Mouse (Mus musculus): ENCODE data around the gene Ankrd36. TPM values are rescaled to one million over a fixed set of nuclear protein-coding genes. Genes with fewer than 3 reads are reported as not detected.

The Ankrd36 gene
- polyA plus RNA-seq (2015; fragmentation: Nextera tagmentation; extraction: Ambion mirVana) = 0.09 TPM in 1 of 2 replicates, not detected in the other

DNA sequence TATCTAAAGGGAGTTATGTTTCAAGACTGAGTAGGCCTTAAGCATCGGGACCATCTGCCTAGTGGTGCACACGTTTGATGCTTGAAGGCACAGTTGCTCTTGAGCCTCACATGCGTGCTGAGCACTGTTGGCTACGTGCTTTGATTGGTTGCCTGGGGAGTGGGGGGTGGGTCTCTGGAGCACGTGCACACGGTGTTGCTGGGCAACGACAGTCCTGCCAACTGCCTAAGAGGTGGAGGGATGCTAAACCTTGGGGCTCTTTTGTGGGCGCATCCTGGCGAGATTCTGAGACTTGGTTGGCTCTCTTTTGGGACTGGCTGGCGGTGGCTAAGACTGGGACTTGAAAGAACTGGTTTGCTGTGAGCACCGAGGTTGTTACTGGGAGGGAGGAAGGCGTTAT, at the start of gene Ankrd36:
TSS of gene Ankrd36 (plus strand) at position 211 of the 400 bp plus-strand sequence.
- Histone ChIP-seq H3K4me2 (no peak within 1 kb of the TSS), H3K4me1 (no peaks in the 10 kb centered on the region), H3K9ac (no peak within 1 kb of the TSS), H3K9me3 (no peaks in the 10 kb centered on the region), H3K27ac (no peak within 1 kb of the TSS), H3K36me3 (no peaks in the 10 kb centered on the region), H3K27me3 (no peaks in the 10 kb centered on the region), H3K4me3 (no peak within 1 kb of the TSS)
- ATAC-seq (ENCODE audit: borderline replicate concordance, extremely low read depth, low FRiP score, low TSS enrichment) = no peak
- WGBS = 76% methylated on average over 12 of the region's 12 CpGs

DNA sequence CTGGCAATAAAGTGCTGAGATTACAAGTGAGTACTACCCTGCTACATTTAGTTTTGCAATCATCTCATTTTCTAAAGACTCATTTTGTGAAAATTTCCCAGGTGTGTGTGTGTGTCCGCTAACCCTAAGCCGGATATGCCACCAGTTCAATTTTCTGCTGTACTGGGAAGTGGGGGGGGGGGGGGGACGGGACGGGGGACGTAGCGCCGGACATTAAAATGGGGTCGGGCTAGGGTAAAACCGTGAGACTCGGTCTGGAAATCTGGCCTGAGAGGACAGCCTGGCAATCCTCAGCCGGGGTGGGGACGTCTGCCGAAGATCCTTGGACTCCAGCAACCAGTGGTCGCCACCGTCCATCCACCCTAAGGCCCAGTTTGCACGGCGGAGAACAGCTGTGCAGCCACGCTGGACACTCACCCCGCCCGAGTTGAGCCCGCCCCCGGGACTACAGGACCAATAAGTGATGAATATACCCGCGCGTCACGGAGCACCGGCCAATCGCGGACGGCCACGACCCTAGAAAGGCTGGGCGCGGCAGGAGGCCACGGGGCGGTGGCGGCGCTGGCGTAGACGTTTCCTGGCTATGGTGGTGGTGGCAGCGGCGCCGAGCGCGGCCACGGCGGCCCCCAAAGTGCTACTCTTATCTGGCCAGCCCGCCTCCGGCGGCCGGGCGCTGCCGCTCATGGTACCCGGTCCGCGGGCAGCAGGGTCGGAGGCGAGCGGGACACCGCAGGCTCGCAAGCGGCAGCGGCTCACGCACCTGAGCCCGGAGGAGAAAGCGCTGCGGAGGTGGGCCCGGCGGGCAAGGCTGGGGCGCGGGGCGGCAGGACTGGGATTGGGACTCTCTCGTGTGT, 48.8 kb upstream of the Ankrd36 start, which contains the start of gene Xbp1:
TSS of gene Xbp1 (plus strand) at position 248 of the 854 bp plus-strand sequence.
- peak within 1 kb of the TSS; percentile 88 for H3K4me3 ChIP-seq
- ATAC-seq (ENCODE audit: borderline replicate concordance, extremely low read depth, low FRiP score, low TSS enrichment) = peak; percentile 99
- H3K9me3 ChIP-seq = no peaks in the 10 kb centered on the region
- peaks cover 33% of the 10 kb centered on the region for H3K36me3 ChIP-seq
- peak within 1 kb of the TSS; percentile 76 for H3K4me2 ChIP-seq
- H3K27ac ChIP-seq = peak within 1 kb of the TSS; percentile 94
- peak within 1 kb of the TSS; percentile 99 for H3K9ac ChIP-seq
- peaks cover 23% of the 10 kb centered on the region for H3K4me1 ChIP-seq
- WGBS = 0% methylated on average over 66 of the region's 72 CpGs
- H3K27me3 ChIP-seq = no peaks in the 10 kb centered on the region

DNA sequence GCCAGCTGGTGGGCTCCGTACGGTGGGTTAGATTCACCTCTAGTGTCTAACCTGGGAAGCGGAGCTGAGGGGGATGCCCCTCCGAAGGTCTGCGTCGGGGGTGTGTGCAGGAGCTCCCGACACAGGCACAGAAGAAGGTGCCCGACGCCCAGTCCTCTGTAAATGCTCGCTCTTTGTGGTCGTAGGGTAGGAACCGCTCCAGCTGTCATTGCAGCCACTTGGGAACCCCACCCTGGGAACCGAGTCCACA, 48.3 kb upstream of the Ankrd36 start:
- H3K36me3 ChIP-seq = peaks cover 39% of the 10 kb centered on the region
- H3K4me2 ChIP-seq = peak overlapping the region; percentile 76
- WGBS = 0% methylated on average over 13 of the region's 13 CpGs
- H3K27me3 ChIP-seq = no peaks in the 10 kb centered on the region
- peak overlapping the region; percentile 94 for H3K27ac ChIP-seq
- peak overlapping the region; percentile 99 for H3K9ac ChIP-seq
- no peaks in the 10 kb centered on the region for H3K9me3 ChIP-seq
- H3K4me3 ChIP-seq = peak overlapping the region; percentile 88
- peaks cover 23% of the 10 kb centered on the region for H3K4me1 ChIP-seq
- ATAC-seq (ENCODE audit: borderline replicate concordance, extremely low read depth, low FRiP score, low TSS enrichment) = peak; percentile 27; the same call in 1 of the 2 replicates

DNA sequence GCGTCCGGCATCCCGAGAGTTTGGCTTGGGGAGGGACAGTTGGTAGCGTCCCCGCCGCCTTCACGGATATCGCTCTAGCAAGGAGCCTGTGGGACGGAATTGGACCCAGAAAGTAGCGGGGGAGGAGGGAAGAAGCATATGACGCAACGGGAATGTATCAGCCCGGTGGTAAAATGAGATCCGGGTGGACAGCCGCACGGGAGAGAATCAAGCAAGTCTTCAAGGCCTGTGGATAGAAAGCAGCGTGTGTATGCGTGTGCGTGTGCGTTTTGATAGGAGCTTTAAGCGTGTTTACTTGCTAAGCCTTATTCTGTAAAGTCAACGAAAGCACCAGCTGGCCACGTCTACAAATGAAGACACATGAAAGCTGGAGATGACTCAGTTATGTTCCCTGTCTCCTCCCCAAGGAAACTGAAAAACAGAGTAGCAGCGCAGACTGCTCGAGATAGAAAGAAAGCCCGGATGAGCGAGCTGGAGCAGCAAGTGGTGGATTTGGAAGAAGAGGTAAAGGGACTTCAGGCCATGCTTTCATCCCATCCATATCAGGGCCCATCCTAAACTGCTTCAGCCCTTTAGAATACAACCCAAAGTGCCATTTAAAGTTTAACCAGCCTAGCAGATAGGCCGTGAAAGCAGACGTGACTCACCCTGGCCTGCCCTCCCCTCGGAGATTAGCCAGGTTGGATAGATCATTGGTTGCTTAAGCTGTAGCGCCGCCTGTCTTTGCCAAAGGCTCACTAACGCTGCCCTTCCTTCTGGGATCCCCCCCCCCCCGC, 47.8 kb upstream of the Ankrd36 start:
- H3K27me3 ChIP-seq = no peaks in the 10 kb centered on the region
- H3K27ac ChIP-seq = peak overlapping the region; percentile 94
- peaks cover 23% of the 10 kb centered on the region for H3K4me1 ChIP-seq
- H3K4me3 ChIP-seq = peak overlapping the region; percentile 88
- H3K9me3 ChIP-seq = no peaks in the 10 kb centered on the region
- peak overlapping the region; percentile 76 for H3K4me2 ChIP-seq
- WGBS = under 1% methylated on average over 34 of the region's 34 CpGs
- H3K9ac ChIP-seq = peak overlapping the region; percentile 99
- ATAC-seq (ENCODE audit: borderline replicate concordance, extremely low read depth, low FRiP score, low TSS enrichment) = 0 out of 2 replicates have a peak, but pooled peaks have one; percentile 6
- peaks cover 44% of the 10 kb centered on the region for H3K36me3 ChIP-seq

DNA sequence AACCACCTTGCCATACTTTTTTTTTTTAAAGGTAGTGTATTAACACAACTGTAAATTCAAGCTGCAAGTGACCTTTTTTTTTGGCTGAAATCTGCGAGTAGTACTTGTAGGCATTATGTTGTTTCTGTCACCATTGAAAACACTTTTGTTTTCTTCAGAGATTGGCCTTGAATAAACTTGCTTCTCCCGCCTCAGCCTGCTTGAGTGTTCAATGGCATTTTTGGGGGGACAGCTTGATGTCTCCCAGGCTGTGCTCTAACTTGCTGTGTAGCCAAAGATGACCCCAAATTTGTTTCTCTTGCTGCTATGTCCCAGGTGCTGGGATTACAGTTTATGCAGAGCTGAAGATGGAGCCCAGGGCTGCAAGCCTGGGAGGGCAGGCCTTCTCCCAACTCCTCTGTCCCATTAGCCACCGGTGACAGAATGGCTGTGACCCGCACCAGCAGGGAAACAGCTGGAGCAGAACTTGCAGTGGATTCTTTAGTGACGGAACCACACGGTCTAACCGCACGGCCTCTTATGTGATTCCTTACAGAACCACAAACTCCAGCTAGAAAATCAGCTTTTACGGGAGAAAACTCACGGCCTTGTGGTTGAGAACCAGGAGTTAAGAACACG, 46.6 kb upstream of the Ankrd36 start:
- H3K4me1 ChIP-seq = peaks cover 21% of the 10 kb centered on the region
- peak overlapping the region; percentile 88; the same call in 1 of the 2 replicates for H3K4me3 ChIP-seq
- H3K27ac ChIP-seq = no peak overlapping the region
- no peak overlapping the region for H3K9ac ChIP-seq
- 84% methylated on average over 11 of the region's 11 CpGs for WGBS
- ATAC-seq (ENCODE audit: borderline replicate concordance, extremely low read depth, low FRiP score, low TSS enrichment) = no peak
- peaks cover 51% of the 10 kb centered on the region for H3K36me3 ChIP-seq
- H3K27me3 ChIP-seq = no peaks in the 10 kb centered on the region
- peak overlapping the region; percentile 76 for H3K4me2 ChIP-seq
- no peaks in the 10 kb centered on the region for H3K9me3 ChIP-seq

DNA sequence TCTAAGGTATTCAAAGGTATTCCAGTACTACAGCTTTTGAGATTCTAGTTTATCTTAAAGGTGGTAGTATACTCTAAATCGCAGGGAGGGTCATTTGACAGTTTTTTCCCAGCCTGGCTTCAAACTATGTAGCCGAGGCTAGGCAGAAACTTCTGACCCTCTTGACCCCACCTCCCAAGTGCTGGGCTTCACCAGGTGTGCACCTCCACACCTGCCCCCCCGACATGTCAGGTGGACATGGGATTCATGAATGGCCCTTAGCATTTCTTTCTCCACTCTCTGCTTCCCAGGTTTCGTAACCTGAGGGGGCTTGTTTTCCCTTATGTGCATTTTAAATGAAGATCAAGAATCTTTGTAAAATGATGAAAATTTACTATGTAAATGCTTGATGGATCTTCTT, 44.1 kb upstream of the Ankrd36 start:
- no peak overlapping the region for H3K27ac ChIP-seq
- 78% methylated on average over 4 of the region's 4 CpGs for WGBS
- ATAC-seq (ENCODE audit: borderline replicate concordance, extremely low read depth, low FRiP score, low TSS enrichment) = no peak
- H3K9me3 ChIP-seq = no peaks in the 10 kb centered on the region
- no peak overlapping the region for H3K4me3 ChIP-seq
- H3K4me2 ChIP-seq = no peak overlapping the region
- no peak overlapping the region for H3K9ac ChIP-seq
- no peaks in the 10 kb centered on the region for H3K27me3 ChIP-seq
- H3K4me1 ChIP-seq = peaks cover 20% of the 10 kb centered on the region
- peaks cover 64% of the 10 kb centered on the region for H3K36me3 ChIP-seq

DNA sequence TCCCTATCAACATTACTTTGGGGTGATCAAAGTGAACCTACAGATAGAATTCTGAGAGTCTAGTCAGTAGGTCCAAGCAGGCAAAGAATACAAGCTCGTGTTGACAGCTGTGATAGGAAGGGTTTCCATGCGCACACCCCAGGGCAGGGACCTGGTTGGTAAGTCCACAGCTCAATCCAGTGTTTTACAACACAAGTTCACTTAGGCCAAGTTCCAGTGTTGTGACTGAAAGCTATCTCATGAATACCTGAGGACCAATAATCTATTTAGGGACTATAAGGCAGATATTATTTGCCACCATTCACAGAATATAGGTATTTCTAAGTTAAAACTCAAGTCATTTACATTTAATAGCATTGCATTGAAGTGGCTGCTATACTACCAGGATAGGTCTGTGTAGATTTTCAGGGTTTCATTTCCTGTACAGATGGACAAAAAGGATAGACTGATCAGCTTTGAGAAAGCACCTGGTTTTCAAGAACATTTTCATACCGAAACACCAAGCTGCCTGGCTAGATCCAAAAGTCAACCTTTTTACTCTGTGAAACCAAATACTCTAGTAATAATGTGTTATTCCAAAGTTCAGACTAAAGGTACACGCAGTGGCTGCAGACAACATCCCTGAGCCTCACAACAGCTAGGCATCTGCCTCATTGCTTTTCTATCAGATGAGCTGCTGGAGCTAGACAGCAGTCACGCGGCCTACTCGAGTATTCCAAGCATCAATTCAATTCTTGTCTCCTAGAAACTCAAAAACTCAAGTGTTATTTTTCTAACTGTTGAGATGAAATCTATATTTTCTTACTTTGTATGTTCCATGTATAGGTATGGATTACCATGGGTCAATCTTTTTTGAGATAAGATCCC, 42.7 kb upstream of the Ankrd36 start:
- WGBS = 84% methylated on average over 7 of the region's 7 CpGs
- Histone ChIP-seq H3K4me3 (no peak overlapping the region), H3K27ac (no peak overlapping the region), H3K4me2 (no peak overlapping the region), H3K9me3 (no peaks in the 10 kb centered on the region), H3K4me1 (peaks cover 20% of the 10 kb centered on the region), H3K9ac (no peak overlapping the region), H3K27me3 (no peaks in the 10 kb centered on the region), H3K36me3 (peaks cover 78% of the 10 kb centered on the region)
- no peak for ATAC-seq (ENCODE audit: borderline replicate concordance, extremely low read depth, low FRiP score, low TSS enrichment)

DNA sequence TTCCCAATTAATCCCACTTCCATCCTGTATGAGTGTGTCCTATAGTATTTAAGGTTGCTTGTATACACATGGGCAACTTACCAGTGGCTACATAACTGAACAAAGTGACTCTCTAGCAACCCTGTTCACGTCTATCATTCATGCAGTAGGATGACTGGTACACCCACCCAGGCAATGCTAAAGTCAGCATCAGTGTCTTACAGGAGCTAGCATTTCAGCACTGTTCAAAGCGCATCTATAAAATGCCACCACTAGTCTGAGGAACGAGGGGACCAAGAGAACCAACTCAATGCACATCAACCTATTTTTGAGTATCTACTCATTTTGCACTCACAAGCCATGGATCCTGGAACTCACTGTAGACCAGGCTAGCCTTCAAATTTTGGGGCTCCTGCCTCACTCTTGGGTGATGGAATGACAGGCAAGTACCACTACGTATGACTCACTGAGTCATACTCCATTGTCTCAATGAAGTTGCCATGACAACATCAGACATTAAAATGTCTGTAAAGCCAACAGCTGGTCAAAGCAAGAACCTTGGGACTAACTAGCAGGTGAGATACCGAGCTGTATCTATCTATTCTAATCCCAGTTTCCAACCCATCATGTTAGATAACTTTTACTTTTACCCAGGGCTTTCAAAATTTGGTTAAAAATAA, 41.5 kb upstream of the Ankrd36 start:
- Histone ChIP-seq H3K27me3 (no peaks in the 10 kb centered on the region), H3K4me3 (no peak overlapping the region), H3K27ac (no peak overlapping the region), H3K9ac (no peak overlapping the region), H3K9me3 (no peaks in the 10 kb centered on the region), H3K4me2 (no peak overlapping the region), H3K36me3 (peaks cover 83% of the 10 kb centered on the region), H3K4me1 (peaks cover 9% of the 10 kb centered on the region)
- 78% methylated on average over 5 of the region's 5 CpGs for WGBS
- ATAC-seq (ENCODE audit: borderline replicate concordance, extremely low read depth, low FRiP score, low TSS enrichment) = no peak

DNA sequence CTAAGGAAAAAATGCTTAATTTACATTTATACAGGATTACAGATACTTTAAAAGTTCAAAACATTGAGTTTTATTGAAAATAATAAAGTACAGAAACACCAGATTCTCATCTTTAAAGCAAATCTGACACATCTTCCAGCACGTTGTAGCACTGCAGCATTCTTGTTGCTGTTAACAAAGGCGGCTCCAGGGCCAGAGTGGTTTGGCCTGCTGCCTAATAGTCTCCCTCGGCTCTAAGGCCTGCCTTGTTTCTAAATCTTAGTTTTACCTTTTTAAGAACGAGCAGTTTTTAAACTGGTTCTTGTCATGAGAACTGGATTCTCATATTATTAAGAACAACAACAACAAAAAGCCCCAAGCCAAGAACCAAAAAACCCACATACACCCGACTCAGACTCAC, 40.6 kb upstream of the Ankrd36 start:
- no peak overlapping the region for H3K4me2 ChIP-seq
- H3K27ac ChIP-seq = no peak overlapping the region
- 0 out of 2 replicates have a peak, but pooled peaks cover under 1% of the 10 kb centered on the region for H3K4me1 ChIP-seq
- H3K27me3 ChIP-seq = no peaks in the 10 kb centered on the region
- 50% methylated on average over 5 of the region's 5 CpGs for WGBS
- no peaks in the 10 kb centered on the region for H3K9me3 ChIP-seq
- no peak overlapping the region for H3K4me3 ChIP-seq
- no peak overlapping the region for H3K9ac ChIP-seq
- H3K36me3 ChIP-seq = peaks cover 83% of the 10 kb centered on the region
- no peak for ATAC-seq (ENCODE audit: borderline replicate concordance, extremely low read depth, low FRiP score, low TSS enrichment)

DNA sequence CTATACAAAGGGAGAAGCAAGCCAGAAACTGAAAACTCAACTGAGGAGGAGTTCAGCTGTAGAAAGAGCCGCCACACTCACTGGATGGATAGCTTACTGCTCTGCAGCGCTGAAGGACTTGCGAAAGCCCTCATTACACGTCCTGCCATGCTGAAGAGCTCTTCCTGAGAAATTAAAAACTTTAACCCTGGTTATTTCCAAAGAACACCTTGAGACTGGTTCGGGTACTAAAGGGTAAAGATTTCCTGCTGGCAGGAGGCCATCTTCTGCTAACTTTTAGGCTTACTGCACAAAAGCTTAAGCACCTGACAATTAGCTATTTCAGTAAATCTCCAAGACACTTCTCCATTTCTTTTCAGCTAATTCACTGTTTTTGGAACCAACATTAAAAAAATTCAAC, 39.3 kb upstream of the Ankrd36 start:
- no peak overlapping the region for H3K9ac ChIP-seq
- no peaks in the 10 kb centered on the region for H3K4me1 ChIP-seq
- WGBS = 70% methylated on average over 5 of the region's 5 CpGs
- no peaks in the 10 kb centered on the region for H3K27me3 ChIP-seq
- H3K36me3 ChIP-seq = peaks cover 83% of the 10 kb centered on the region
- ATAC-seq (ENCODE audit: borderline replicate concordance, extremely low read depth, low FRiP score, low TSS enrichment) = no peak
- H3K4me2 ChIP-seq = no peak overlapping the region
- H3K9me3 ChIP-seq = no peaks in the 10 kb centered on the region
- no peak overlapping the region for H3K4me3 ChIP-seq
- H3K27ac ChIP-seq = no peak overlapping the region

DNA sequence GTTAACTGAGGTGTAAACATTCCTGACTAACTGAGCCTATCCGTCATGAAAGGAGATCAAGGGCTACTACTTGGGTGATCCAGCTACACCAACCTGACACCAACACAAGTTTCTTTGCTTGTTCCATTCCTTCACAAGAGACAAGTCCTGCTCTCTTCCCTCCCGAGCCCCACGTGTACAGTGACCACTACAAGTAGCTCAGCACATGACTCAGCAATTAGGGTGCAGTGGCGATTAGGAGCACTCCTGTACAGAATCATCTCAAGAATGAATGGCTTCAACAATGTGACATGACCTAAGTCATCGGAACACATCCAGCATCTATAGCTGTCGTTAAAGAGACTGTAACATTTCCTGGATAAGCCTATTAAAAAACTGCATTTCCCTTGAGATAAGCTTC, 38.8 kb upstream of the Ankrd36 start:
- H3K36me3 ChIP-seq = peaks cover 79% of the 10 kb centered on the region
- no peak overlapping the region for H3K9ac ChIP-seq
- no peak overlapping the region for H3K4me2 ChIP-seq
- H3K4me3 ChIP-seq = no peak overlapping the region
- no peaks in the 10 kb centered on the region for H3K9me3 ChIP-seq
- H3K27me3 ChIP-seq = no peaks in the 10 kb centered on the region
- WGBS = 67% methylated on average over 6 of the region's 6 CpGs
- no peaks in the 10 kb centered on the region for H3K4me1 ChIP-seq
- no peak overlapping the region for H3K27ac ChIP-seq
- ATAC-seq (ENCODE audit: borderline replicate concordance, extremely low read depth, low FRiP score, low TSS enrichment) = no peak
